In the genomic region with DNA sequence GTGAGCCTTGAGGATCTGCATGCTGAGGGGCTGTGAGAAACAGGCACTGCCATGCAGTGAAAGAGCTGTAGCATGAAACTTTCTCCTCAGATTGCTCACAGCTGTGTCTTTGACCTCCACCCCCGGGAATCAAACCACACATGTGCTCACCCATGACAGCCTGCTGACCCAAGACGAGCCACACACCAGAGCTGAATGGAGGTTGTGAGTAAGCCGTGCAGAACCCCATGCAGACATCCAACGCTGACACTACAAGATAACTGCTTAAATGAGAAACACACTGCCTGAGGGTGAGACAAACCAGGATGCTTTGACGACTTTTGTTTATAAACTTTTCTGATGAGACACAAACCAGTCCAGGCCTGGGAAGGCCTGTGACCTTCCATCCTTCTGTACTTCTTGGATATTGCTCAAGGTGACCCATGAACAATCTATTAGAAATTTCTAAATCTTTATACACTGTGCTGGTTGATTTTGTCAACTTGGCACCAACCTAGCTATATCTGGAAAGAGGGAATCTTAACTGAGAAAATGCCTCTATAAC, we compare ENCODE assay signal across 21 mouse cellular contexts. TPM values are rescaled to one million over a fixed set of nuclear protein-coding genes. Genes with fewer than 3 reads are reported as not detected.
DNase-seq lines count a peak whose midpoint lies in the region; ATAC-seq and TF ChIP-seq lines count a peak whose summit lies in the region.
"Had no signal": no experiment of that assay in that cellular context is flagged by ENCODE, and none has a peak within 500 bp of the region (broad histone marks: within the 10 kb centered on the region; RNA-seq: fewer than 3 reads in every experiment).

No protein-coding gene starts in this region.

- H3K9ac ChIP-seq in heart, embryonic 13.5 days = no peak overlapping the region
- no peak overlapping the region for H3K9ac ChIP-seq in heart, embryonic 11.5 days (ENCODE audit: low read depth, low read length)
- H3K9ac ChIP-seq in intestine, embryonic 14.5 days (ENCODE audit: low read length) = no peak overlapping the region
- H3K9ac ChIP-seq in stomach, embryonic 16.5 days (ENCODE audit: low read length) = no peak overlapping the region
- H3K9ac ChIP-seq: embryonic facial prominence, embryonic 13.5 days; forebrain, postnatal 0 days; liver, embryonic 14.5 days; midbrain, embryonic 12.5 days had no signal

- H3K4me1 ChIP-seq in heart, embryonic 13.5 days = peaks cover 33% of the 10 kb centered on the region
- H3K4me1 ChIP-seq in heart, embryonic 11.5 days (ENCODE audit: control insufficient read depth, insufficient read depth, low read length) = peaks cover 13% of the 10 kb centered on the region
- H3K4me1 ChIP-seq in lung, adult 2 months (ENCODE audit: control insufficient read depth, insufficient read depth, low read length) = no peaks in the 10 kb centered on the region; the same call in 1 of the 2 replicates
- H3K4me1 ChIP-seq in intestine, embryonic 14.5 days (replicated peaks; ENCODE audit: control insufficient read depth, insufficient read depth, low read length) = peaks cover 14% of the 10 kb centered on the region
- peaks cover 21% of the 10 kb centered on the region for H3K4me1 ChIP-seq in stomach, embryonic 16.5 days (ENCODE audit: control insufficient read depth, insufficient read depth, low read length)
- H3K4me1 ChIP-seq: embryonic facial prominence, embryonic 13.5 days; hindbrain, embryonic 10.5 days; midbrain, embryonic 12.5 days had no signal

- H3K27me3 ChIP-seq in heart, embryonic 13.5 days (replicated peaks) = no peaks in the 10 kb centered on the region
- no peaks in the 10 kb centered on the region for H3K27me3 ChIP-seq in heart, embryonic 11.5 days (ENCODE audit: control insufficient read depth, insufficient read depth, low read length)
- H3K27me3 ChIP-seq in intestine, embryonic 14.5 days (replicated peaks; ENCODE audit: control insufficient read depth, insufficient read depth, low read length) = no peaks in the 10 kb centered on the region
- H3K27me3 ChIP-seq in stomach, embryonic 16.5 days (ENCODE audit: control insufficient read depth, insufficient read depth, low read length) = no peaks in the 10 kb centered on the region
- H3K27me3 ChIP-seq: embryonic facial prominence, embryonic 13.5 days; midbrain, embryonic 12.5 days had no signal

- ATAC-seq in heart, embryonic 13.5 days (ENCODE audit: extremely low read depth, insufficient number of reproducible peaks, low FRiP score, low TSS enrichment) = no peak
- no peak for ATAC-seq in heart, embryonic 11.5 days (replicated peaks; ENCODE audit: insufficient number of reproducible peaks, low FRiP score, low TSS enrichment)
- no peak for ATAC-seq in intestine, embryonic 14.5 days (replicated peaks; ENCODE audit: low FRiP score, low TSS enrichment, low read depth)
- ATAC-seq in stomach, embryonic 16.5 days (ENCODE audit: insufficient read depth, low FRiP score) = peak; percentile 23; the same call in 1 of the 2 replicates
- ATAC-seq: forebrain, postnatal 0 days had no signal

- no peak overlapping the region for H3K4me3 ChIP-seq in heart, embryonic 13.5 days
- no peak overlapping the region for H3K4me3 ChIP-seq in heart, embryonic 11.5 days (ENCODE audit: low read depth, low read length)
- H3K4me3 ChIP-seq in lung, adult 2 months (replicated peaks; ENCODE audit: extremely low read depth, low read depth, low read length) = no peak overlapping the region
- no peak overlapping the region for H3K4me3 ChIP-seq in intestine, embryonic 14.5 days (ENCODE audit: low read depth, low read length)
- H3K4me3 ChIP-seq in stomach, embryonic 16.5 days (replicated peaks; ENCODE audit: low read length) = no peak overlapping the region
- H3K4me3 ChIP-seq: embryonic facial prominence, embryonic 13.5 days; hindbrain, embryonic 10.5 days; limb, embryonic 10.5 days; midbrain, embryonic 12.5 days had no signal

- H3K27ac ChIP-seq in heart, embryonic 13.5 days (replicated peaks) = 0 out of 2 replicates have a peak overlapping the region, but pooled peaks have one; percentile 12
- H3K27ac ChIP-seq in heart, embryonic 11.5 days (ENCODE audit: low read depth, low read length) = no peak overlapping the region
- peak overlapping the region; percentile 34 for H3K27ac ChIP-seq in intestine, embryonic 14.5 days (ENCODE audit: low read depth)
- peak overlapping the region; percentile 62 for H3K27ac ChIP-seq in stomach, embryonic 16.5 days (ENCODE audit: low read length)
- H3K27ac ChIP-seq: embryonic facial prominence, embryonic 13.5 days; hindbrain, embryonic 10.5 days; limb, embryonic 10.5 days; liver, embryonic 14.5 days; midbrain, embryonic 12.5 days had no signal

- DNase-seq in lung, postnatal 10 days = peak; percentile 38
- DNase-seq in lung, adult 2 months = no peak
- DNase-seq in intestine, embryonic 14.5 days (ENCODE audit: low spot score) = no peak
- no peak for DNase-seq in gastrocnemius, postnatal 25 days
- DNase-seq in ovary, adult 18-20 months (ENCODE audit: low spot score) = no peak
- DNase-seq: adrenal gland, postnatal 25 days; cerebellum, adult 2 months; forebrain, postnatal 0 days; kidney, postnatal 10 days; thymus, adult 2 months had no signal

- peaks cover 73% of the 10 kb centered on the region for H3K36me3 ChIP-seq in heart, embryonic 13.5 days
- H3K36me3 ChIP-seq in heart, embryonic 11.5 days (ENCODE audit: control insufficient read depth, insufficient read depth, low read length) = peaks cover 23% of the 10 kb centered on the region
- peaks cover 53% of the 10 kb centered on the region for H3K36me3 ChIP-seq in intestine, embryonic 14.5 days (ENCODE audit: control insufficient read depth, insufficient read depth, low read length)
- peaks cover 19% of the 10 kb centered on the region for H3K36me3 ChIP-seq in stomach, embryonic 16.5 days (ENCODE audit: control insufficient read depth, insufficient read depth, low read length)

- H3K4me2 ChIP-seq in heart, embryonic 13.5 days = no peak overlapping the region
- no peak overlapping the region for H3K4me2 ChIP-seq in heart, embryonic 11.5 days
- H3K4me2 ChIP-seq in intestine, embryonic 14.5 days (ENCODE audit: low read length) = no peak overlapping the region
- no peak overlapping the region for H3K4me2 ChIP-seq in stomach, embryonic 16.5 days (ENCODE audit: low read depth, low read length)
- H3K4me2 ChIP-seq: embryonic facial prominence, embryonic 13.5 days; midbrain, embryonic 12.5 days had no signal

- no peak for TF ChIP-seq POLR2A in lung, adult 2 months (IDR thresholded peaks at IDR 0.05; ENCODE audit: borderline replicate concordance, extremely low read depth, low read depth, low read length)

- H3K9me3 ChIP-seq in heart, embryonic 13.5 days = no peaks in the 10 kb centered on the region
- H3K9me3 ChIP-seq in heart, embryonic 11.5 days (replicated peaks; ENCODE audit: control insufficient read depth, low read length) = no peaks in the 10 kb centered on the region
- H3K9me3 ChIP-seq in intestine, embryonic 14.5 days (ENCODE audit: control insufficient read depth, low read length) = no peaks in the 10 kb centered on the region
- no peaks in the 10 kb centered on the region for H3K9me3 ChIP-seq in stomach, embryonic 16.5 days (replicated peaks; ENCODE audit: control insufficient read depth, low read length)
- H3K9me3 ChIP-seq: embryonic facial prominence, embryonic 13.5 days; G1E; hindbrain, embryonic 10.5 days; limb, embryonic 10.5 days; midbrain, embryonic 12.5 days had no signal

- WGBS in heart, embryonic 13.5 days = 54% methylated on average over 5 of the region's 5 CpGs
- 63% methylated on average over 5 of the region's 5 CpGs for WGBS in heart, embryonic 11.5 days (ENCODE audit: insufficient replicate concordance)
- 59% methylated on average over 5 of the region's 5 CpGs for whole genome bisulfite sequencing in lung, adult 2 months
- 24% methylated on average over 5 of the region's 5 CpGs for WGBS in intestine, embryonic 14.5 days
- 39% methylated on average over 5 of the region's 5 CpGs for WGBS in stomach, embryonic 16.5 days

- no peak for TF ChIP-seq CTCF in lung, adult 2 months (IDR thresholded peaks at IDR 0.05; ENCODE audit: insufficient read depth, low read length)

RNA-seq across cellular contexts. Expression of a gene that starts 26.2 kb away (rescaled TPM):
- polyA plus RNA-seq in heart, embryonic 13.5 days (2015; fragmentation: Nextera tagmentation; extraction: Ambion mirVana) = 89.8 and 95.2 TPM in 2 replicates
- 43.9 and 51.6 TPM in 2 replicates for polyA plus RNA-seq in heart, embryonic 11.5 days (2014; fragmentation: Nextera tagmentation; extraction: Ambion mirVana)
- polyA plus RNA-seq in lung, adult 2 months (2012; rRNA removed) = 27.3 and 47.8 TPM in 2 replicates
- 17.3 and 19.3 TPM in 2 replicates for polyA plus RNA-seq in intestine, embryonic 14.5 days (2014; fragmentation: Nextera tagmentation; extraction: Ambion mirVana)
- 60.9 and 73.3 TPM in 2 replicates for polyA plus RNA-seq in stomach, embryonic 16.5 days (2015; fragmentation: Nextera tagmentation; extraction: Ambion mirVana)
- 1 to 10 TPM; 2.4 to 9.1 TPM for total RNA-seq in gastrocnemius, postnatal 25 days (2021)
- total RNA-seq: granulocyte monocyte progenitor cell, adult 5-6 weeks; layer of hippocampus, adult 8-10 months had no signal

RNA-seq across cellular contexts. Expression of a gene that starts 30.3 kb away (rescaled TPM):
- 206 and 234 TPM in 2 replicates for polyA plus RNA-seq in heart, embryonic 13.5 days (2015; fragmentation: Nextera tagmentation; extraction: Ambion mirVana)
- polyA plus RNA-seq in heart, embryonic 11.5 days (2014; fragmentation: Nextera tagmentation; extraction: Ambion mirVana) = 232 and 274 TPM in 2 replicates
- 304 and 332 TPM in 2 replicates for polyA plus RNA-seq in lung, adult 2 months (2012; rRNA removed)
- 343 and 359 TPM in 2 replicates for polyA plus RNA-seq in intestine, embryonic 14.5 days (2014; fragmentation: Nextera tagmentation; extraction: Ambion mirVana)
- 221 TPM in 2 replicates for polyA plus RNA-seq in stomach, embryonic 16.5 days (2015; fragmentation: Nextera tagmentation; extraction: Ambion mirVana)
- 100 to 1,000 TPM; 188 to 210 TPM for total RNA-seq in gastrocnemius, postnatal 25 days (2021)
